Mouse (Mus musculus): ENCODE results near the gene Plch2.

The Plch2 gene

GRCm38 (mm10) chr4:154960021-154960689, 96.4 kb downstream of the Plch2 start:
- no peaks in the 10 kb centered on the region for H3K9me3 ChIP-seq (ENCODE audit: low read length)
- peak overlapping the region; percentile 83 for H3K4me3 ChIP-seq (replicated peaks; ENCODE audit: low read length)
- TF ChIP-seq POU5F1 (IDR thresholded peaks at IDR 0.05; ENCODE audit: borderline replicate concordance, low read length) (no peak), NANOG (IDR thresholded peaks at IDR 0.05; ENCODE audit: borderline replicate concordance, low read length) (no peak), CTCF (conservative IDR thresholded peaks at IDR 0.05; ENCODE audit: low read length) (no peak)
- H3K4me1 ChIP-seq (replicated peaks; ENCODE audit: low read depth, low read length): peaks cover 67% of the 10 kb centered on the region
- peaks cover 82% of the 10 kb centered on the region for H3K27me3 ChIP-seq (ENCODE audit: insufficient read depth, low read length)
- H3K36me3 ChIP-seq (ENCODE audit: insufficient read depth, low read length): no peaks in the 10 kb centered on the region

GRCm38 (mm10) chr4:154958621-154959020, 98.0 kb downstream of the Plch2 start:
- Histone ChIP-seq H3K9me3 (ENCODE audit: low read length) (no peaks in the 10 kb centered on the region), H3K27me3 (ENCODE audit: insufficient read depth, low read length) (peaks cover 96% of the 10 kb centered on the region), H3K4me1 (replicated peaks; ENCODE audit: low read depth, low read length) (peaks cover 73% of the 10 kb centered on the region), H3K4me3 (replicated peaks; ENCODE audit: low read length) (no peak overlapping the region), H3K36me3 (ENCODE audit: insufficient read depth, low read length) (no peaks in the 10 kb centered on the region)
- TF ChIP-seq POU5F1 (IDR thresholded peaks at IDR 0.05; ENCODE audit: borderline replicate concordance, low read length) (no peak), NANOG (IDR thresholded peaks at IDR 0.05; ENCODE audit: borderline replicate concordance, low read length) (no peak), CTCF (conservative IDR thresholded peaks at IDR 0.05; ENCODE audit: low read length) (no peak)

- peaks cover 73% of the 10 kb centered on the region for H3K4me1 ChIP-seq (replicated peaks; ENCODE audit: low read depth, low read length)
- peak overlapping the region; percentile 45 for H3K4me3 ChIP-seq (replicated peaks; ENCODE audit: low read length)
- H3K36me3 ChIP-seq (ENCODE audit: insufficient read depth, low read length): no peaks in the 10 kb centered on the region
- no peaks in the 10 kb centered on the region for H3K9me3 ChIP-seq (ENCODE audit: low read length)
- H3K27me3 ChIP-seq (ENCODE audit: insufficient read depth, low read length): peaks cover 96% of the 10 kb centered on the region
- no peak for TF ChIP-seq NANOG (IDR thresholded peaks at IDR 0.05; ENCODE audit: borderline replicate concordance, low read length)
- TF ChIP-seq POU5F1 (IDR thresholded peaks at IDR 0.05; ENCODE audit: borderline replicate concordance, low read length): no peak
- no peak for TF ChIP-seq CTCF (conservative IDR thresholded peaks at IDR 0.05; ENCODE audit: low read length)
Measured at GRCm38 (mm10) chr4:154958171-154958570, 98.4 kb downstream of the Plch2 start.

GRCm38 (mm10) chr4:154957289-154957993, 99.1 kb downstream of the Plch2 start:
- Histone ChIP-seq H3K36me3 (ENCODE audit: insufficient read depth, low read length) (no peaks in the 10 kb centered on the region), H3K4me1 (replicated peaks; ENCODE audit: low read depth, low read length) (peaks cover 73% of the 10 kb centered on the region)
- TF ChIP-seq POU5F1 (IDR thresholded peaks at IDR 0.05; ENCODE audit: borderline replicate concordance, low read length): no peak
- TF ChIP-seq NANOG (IDR thresholded peaks at IDR 0.05; ENCODE audit: borderline replicate concordance, low read length): no peak
- TF ChIP-seq CTCF (conservative IDR thresholded peaks at IDR 0.05; ENCODE audit: low read length): no peak

GRCm38 (mm10) chr4:154956604-154957003, 100.0 kb downstream of the Plch2 start:
- Histone ChIP-seq H3K27me3 (ENCODE audit: insufficient read depth, low read length) (peaks cover 96% of the 10 kb centered on the region), H3K4me1 (replicated peaks; ENCODE audit: low read depth, low read length) (peaks cover 67% of the 10 kb centered on the region)
- TF ChIP-seq NANOG (IDR thresholded peaks at IDR 0.05; ENCODE audit: borderline replicate concordance, low read length) (no peak), POU5F1 (IDR thresholded peaks at IDR 0.05; ENCODE audit: borderline replicate concordance, low read length) (no peak), CTCF (conservative IDR thresholded peaks at IDR 0.05; ENCODE audit: low read length) (no peak)

More at GRCm38 (mm10) chr4:154957289-154957993, 99.1 kb downstream of the Plch2 start:
- H3K9me3 ChIP-seq (ENCODE audit: low read length): no peaks in the 10 kb centered on the region
- H3K27me3 ChIP-seq (ENCODE audit: insufficient read depth, low read length): peaks cover 96% of the 10 kb centered on the region
- peak overlapping the region; percentile 45 for H3K4me3 ChIP-seq (replicated peaks; ENCODE audit: low read length)

GRCm38 (mm10) chr4:154952461-154953241, 103.9 kb downstream of the Plch2 start:
- H3K27me3 ChIP-seq (ENCODE audit: insufficient read depth, low read length): peaks cover 89% of the 10 kb centered on the region
- H3K9me3 ChIP-seq (ENCODE audit: low read length): no peaks in the 10 kb centered on the region
- no peak for TF ChIP-seq CTCF (conservative IDR thresholded peaks at IDR 0.05; ENCODE audit: low read length)
- TF ChIP-seq POU5F1 (IDR thresholded peaks at IDR 0.05; ENCODE audit: borderline replicate concordance, low read length): no peak
- TF ChIP-seq NANOG (IDR thresholded peaks at IDR 0.05; ENCODE audit: borderline replicate concordance, low read length): no peak
- peaks cover 46% of the 10 kb centered on the region for H3K4me1 ChIP-seq (replicated peaks; ENCODE audit: low read depth, low read length)
- no peaks in the 10 kb centered on the region for H3K36me3 ChIP-seq (ENCODE audit: insufficient read depth, low read length)
- H3K4me3 ChIP-seq (replicated peaks; ENCODE audit: low read length): peak overlapping the region; percentile 57

More at GRCm38 (mm10) chr4:154956604-154957003, 100.0 kb downstream of the Plch2 start:
- H3K4me3 ChIP-seq (replicated peaks; ENCODE audit: low read length): 0 out of 2 replicates have a peak overlapping the region, but pooled peaks have one; percentile 3
- H3K36me3 ChIP-seq (ENCODE audit: insufficient read depth, low read length): no peaks in the 10 kb centered on the region
- no peaks in the 10 kb centered on the region for H3K9me3 ChIP-seq (ENCODE audit: low read length)

- peaks cover 44% of the 10 kb centered on the region for H3K4me1 ChIP-seq (replicated peaks; ENCODE audit: low read depth, low read length)
- no peak overlapping the region for H3K4me3 ChIP-seq (replicated peaks; ENCODE audit: low read length)
- H3K9me3 ChIP-seq (ENCODE audit: low read length): no peaks in the 10 kb centered on the region
- TF ChIP-seq POU5F1 (IDR thresholded peaks at IDR 0.05; ENCODE audit: borderline replicate concordance, low read length) (no peak), NANOG (IDR thresholded peaks at IDR 0.05; ENCODE audit: borderline replicate concordance, low read length) (no peak), CTCF (conservative IDR thresholded peaks at IDR 0.05; ENCODE audit: low read length) (no peak)
- H3K27me3 ChIP-seq (ENCODE audit: insufficient read depth, low read length): peaks cover 62% of the 10 kb centered on the region
- no peaks in the 10 kb centered on the region for H3K36me3 ChIP-seq (ENCODE audit: insufficient read depth, low read length)
Measured at GRCm38 (mm10) chr4:154949589-154949982, 107.0 kb downstream of the Plch2 start.

Measured in E14TG2a.4 (cell line).